Mouse (Mus musculus) lung, postnatal 0 days (tissue): ENCODE measurements around the gene Hyou1. TPM values are rescaled to one million over a fixed set of nuclear protein-coding genes. Genes with fewer than 3 reads are reported as not detected.

Source experiments
- ATAC-seq: fragments of 200-750 bp; cut with Nextera tagmentation; 2 replicates; pipeline ENCODE4 v1.8.0; 2017; ENCODE audit warnings: moderate library complexity
- DNase-seq: peaks from one replicate; pipeline ENCODE4 v3.0.0-alpha.2; 2016; ENCODE audit warnings: low spot score
- H3K27ac ChIP-seq: fragments of 300-500 bp; sonication (generic); 2 replicates; pipeline ENCODE4 v1.5.1; 2014; ENCODE audit warnings: antibody characterized with exemption, mild to moderate bottlenecking, low read length, mixed read lengths
- H3K27me3 ChIP-seq: fragments of 300-500 bp; sonication (generic); replicated peaks from 2 replicates; pipeline ENCODE4 v1.6.1; 2014; ENCODE audit warnings: low read length, mixed read lengths; ENCODE audit not compliant: insufficient read depth
- H3K36me3 ChIP-seq: fragments of 300-500 bp; sonication (generic); 2 replicates; pipeline ENCODE4 v1.6.1; 2014; ENCODE audit warnings: low read length, mixed read lengths; ENCODE audit not compliant: insufficient read depth
- H3K4me1 ChIP-seq: fragments of 300-500 bp; sonication (generic); 2 replicates; pipeline ENCODE4 v1.6.1; 2014; ENCODE audit warnings: antibody characterized with exemption, low read depth, low read length, mixed read lengths; ENCODE audit not compliant: insufficient read depth
- H3K4me2 ChIP-seq: fragments of 300-500 bp; sonication (generic); replicated peaks from 2 replicates; pipeline ENCODE4 v1.6.1; 2014; ENCODE audit warnings: low read depth, mild to moderate bottlenecking, low read length, moderate library complexity, mixed read lengths
- H3K4me3 ChIP-seq: fragments of 300-500 bp; sonication (generic); 2 replicates; pipeline ENCODE4 v1.5.1; 2014; ENCODE audit warnings: low read depth, low read length
- H3K9ac ChIP-seq: fragments of 300-500 bp; sonication (generic); replicated peaks from 2 replicates; pipeline ENCODE4 v1.6.1; 2014; ENCODE audit warnings: low read depth, mild to moderate bottlenecking
- H3K9me3 ChIP-seq: fragments of 300-500 bp; sonication (generic); 2 replicates; pipeline ENCODE4 v1.6.1; 2016; ENCODE audit warnings: low read length, mixed read lengths
- CTCF ChIP-seq: IDR thresholded peaks from 2 replicates; pipeline ENCODE4 v1.5.1; 2016; ENCODE audit warnings: antibody characterized with exemption, mild to moderate bottlenecking
- EP300 ChIP-seq: IDR thresholded peaks from 2 replicates; pipeline ENCODE4 v1.6.1; 2016; ENCODE audit warnings: antibody characterized with exemption, mild to moderate bottlenecking, control low read depth
- WGBS: fragments of 180-500 bp; shearing (Covaris S2); extraction: QIAGEN DNeasy Blood & Tissue Kit; methylation state at CpG from one replicate; pipeline ENCODE4 v1.1.7; 2014; 5-methylcytosine and 5-hydroxymethylcytosine counted together
- polyA plus RNA-seq: library from polyadenylated mRNA; unstranded; fragments of >200 nt; fragmentation: Nextera tagmentation; extraction: Ambion mirVana; gene quantifications from 2 replicates; pipeline ENCODE4 v1.2.1, GENCODE M21; 2015

The Hyou1 gene
- polyA plus RNA-seq, 1 experiment from 2014 or later: 11.4 TPM

- TF ChIP-seq CTCF (no peak), EP300 (no peak)
These were observed 1.0 kb upstream of the Hyou1 start for GRCm38 (mm10) chr9:44378153-44378730.

DNA sequence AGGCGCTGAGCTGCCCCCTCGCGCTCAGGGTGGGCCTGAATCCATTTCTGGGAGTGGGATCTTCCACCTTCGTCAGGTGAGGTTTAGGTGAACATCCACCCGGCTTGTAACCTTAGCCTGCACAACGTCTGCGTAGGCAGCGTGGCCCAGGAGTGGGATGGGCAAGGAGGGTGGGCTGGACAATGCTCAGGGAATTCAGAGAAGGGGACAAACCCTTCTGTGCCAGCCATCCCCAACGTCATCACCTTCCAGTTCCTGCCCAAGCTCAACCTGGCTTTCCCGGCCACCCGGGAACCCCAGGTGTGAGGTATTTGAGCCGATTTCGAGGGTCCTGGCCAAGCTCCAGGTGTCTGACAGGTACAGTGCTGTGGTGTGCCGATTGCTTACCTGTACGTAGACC, 572 bp downstream of the Hyou1 start:
- Histone ChIP-seq H3K27me3 (no peaks in the 10 kb centered on the region), H3K9me3 (no peaks in the 10 kb centered on the region), H3K4me2 (peak overlapping the region; percentile 93), H3K4me1 (peaks cover 4% of the 10 kb centered on the region), H3K27ac (peak overlapping the region; percentile 75), H3K9ac (peak overlapping the region; percentile 70), H3K4me3 (peak overlapping the region; percentile 70), H3K36me3 (peaks cover 20% of the 10 kb centered on the region; the same call in 1 of the 2 replicates)
- DNase-seq (peak; percentile 14), ATAC-seq (peak; percentile 4)
- TF ChIP-seq CTCF: no peak
- TF ChIP-seq EP300: no peak
- 3% methylated on average over 14 of the region's 15 CpGs for WGBS

More at GRCm38 (mm10) chr9:44378153-44378730, 1.0 kb upstream of the Hyou1 start:
- H3K9me3 ChIP-seq: no peaks in the 10 kb centered on the region
- no peak for ATAC-seq
- H3K4me3 ChIP-seq: peak overlapping the region; percentile 70; the same call in 1 of the 2 replicates
- H3K9ac ChIP-seq: 0 out of 2 replicates have a peak overlapping the region, but pooled peaks have one; percentile 44
- H3K27me3 ChIP-seq: no peaks in the 10 kb centered on the region
- no peak overlapping the region for H3K27ac ChIP-seq
- 78% methylated on average over 5 of the region's 5 CpGs for WGBS
- DNase-seq: no peak
- H3K4me1 ChIP-seq: peaks cover 4% of the 10 kb centered on the region
- peaks cover 7% of the 10 kb centered on the region; the same call in 1 of the 2 replicates for H3K36me3 ChIP-seq
- H3K4me2 ChIP-seq: peak overlapping the region; percentile 59

GRCm38 (mm10) chr9:44384596-44384995, 5.3 kb downstream of the Hyou1 start:
- no peaks in the 10 kb centered on the region for H3K9me3 ChIP-seq
- no peak overlapping the region for H3K4me2 ChIP-seq
- ATAC-seq (no peak), DNase-seq (no peak)
- H3K4me3 ChIP-seq: no peak overlapping the region
- TF ChIP-seq CTCF (no peak), EP300 (no peak)
- H3K36me3 ChIP-seq: peaks cover 54% of the 10 kb centered on the region
- no peak overlapping the region for H3K9ac ChIP-seq
- WGBS: 87% methylated on average over 13 of the region's 13 CpGs
- no peaks in the 10 kb centered on the region for H3K27me3 ChIP-seq
- peaks cover 4% of the 10 kb centered on the region; the same call in 1 of the 2 replicates for H3K4me1 ChIP-seq
- H3K27ac ChIP-seq: no peak overlapping the region

GRCm38 (mm10) chr9:44387221-44387620, 7.9 kb downstream of the Hyou1 start:
- H3K4me2 ChIP-seq: no peak overlapping the region
- H3K27ac ChIP-seq: no peak overlapping the region
- peaks cover 58% of the 10 kb centered on the region for H3K36me3 ChIP-seq
- no peaks in the 10 kb centered on the region for H3K9me3 ChIP-seq
- no peaks in the 10 kb centered on the region for H3K4me1 ChIP-seq
- H3K4me3 ChIP-seq: no peak overlapping the region
- DNase-seq (no peak), ATAC-seq (no peak)
- WGBS: 72% methylated on average over 3 of the region's 3 CpGs
- TF ChIP-seq CTCF: no peak
- no peak for TF ChIP-seq EP300
- H3K9ac ChIP-seq: no peak overlapping the region
- H3K27me3 ChIP-seq: no peaks in the 10 kb centered on the region

DNA sequence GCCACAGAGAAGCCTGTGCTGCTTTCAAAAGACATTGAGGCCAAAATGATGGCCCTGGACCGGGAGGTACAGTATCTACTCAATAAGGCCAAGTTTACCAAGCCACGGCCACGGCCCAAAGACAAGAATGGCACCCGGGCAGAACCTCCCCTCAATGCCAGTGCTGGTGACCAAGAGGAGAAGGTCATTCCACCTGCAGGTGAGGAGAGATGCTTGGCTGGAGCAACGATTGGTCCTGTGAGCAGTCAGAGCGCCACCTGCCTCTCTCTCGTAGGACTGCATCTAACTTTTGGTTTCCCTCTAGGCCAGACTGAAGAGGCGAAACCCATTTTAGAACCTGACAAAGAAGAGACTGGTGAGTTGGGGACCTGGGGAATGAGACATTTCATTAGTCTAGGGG, 10.0 kb downstream of the Hyou1 start:
- DNase-seq (peak; percentile 68), ATAC-seq (0 out of 2 replicates have a peak, but pooled peaks have one; percentile 26)
- no peaks in the 10 kb centered on the region for H3K4me1 ChIP-seq
- H3K4me3 ChIP-seq: no peak overlapping the region
- H3K27me3 ChIP-seq: no peaks in the 10 kb centered on the region
- H3K9me3 ChIP-seq: no peaks in the 10 kb centered on the region
- H3K4me2 ChIP-seq: no peak overlapping the region
- H3K36me3 ChIP-seq: peaks cover 42% of the 10 kb centered on the region
- H3K27ac ChIP-seq: no peak overlapping the region
- WGBS: 58% methylated on average over 8 of the region's 8 CpGs
- TF ChIP-seq EP300 (no peak), CTCF (peak; percentile 81)
- no peak overlapping the region for H3K9ac ChIP-seq

DNA sequence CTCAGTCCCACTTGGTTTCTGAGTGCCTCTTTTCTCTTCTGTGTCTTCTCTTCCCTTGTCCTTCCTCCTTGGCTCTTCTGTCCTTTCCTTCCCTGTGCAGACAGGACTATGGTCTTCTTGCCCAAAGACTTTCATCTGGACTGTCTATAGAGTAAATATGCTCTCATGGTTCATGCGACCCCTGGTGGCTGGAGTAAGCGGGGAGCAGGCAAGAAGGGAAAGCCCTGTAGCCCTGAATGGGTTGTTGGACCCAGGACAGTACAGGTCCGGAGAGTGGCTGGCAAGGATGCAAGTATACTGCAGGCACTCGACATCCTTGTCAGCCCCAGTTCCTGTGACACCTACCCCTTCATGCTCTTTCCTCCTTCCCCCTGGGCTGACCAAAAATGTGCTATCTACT, 12.2 kb downstream of the Hyou1 start:
- Histone ChIP-seq H3K27ac (no peak overlapping the region), H3K9ac (no peak overlapping the region), H3K36me3 (peaks cover 23% of the 10 kb centered on the region; the same call in 1 of the 2 replicates), H3K4me1 (0 out of 2 replicates have a peak, but pooled peaks cover 2% of the 10 kb centered on the region), H3K27me3 (no peaks in the 10 kb centered on the region), H3K4me2 (no peak overlapping the region), H3K4me3 (no peak overlapping the region), H3K9me3 (no peaks in the 10 kb centered on the region)
- 30% methylated on average over 4 of the region's 4 CpGs for WGBS
- ATAC-seq (peak; percentile 73), DNase-seq (peak; percentile 72)
- TF ChIP-seq EP300 (no peak), CTCF (peak; percentile 91)
